Mouse (Mus musculus) CD8-positive naive resting alpha-beta T cell, adult 2 months (primary cell): ENCODE data around the gene Ntn1.

Experiments used
- DNase-seq, 2 experiments: peaks; one replicate each; pipeline ENCODE4 v3.0.0; 2022; ENCODE audit warnings: low read depth in 2 of 2, low spot score in 2 of 2

The Ntn1 gene

GRCm38 (mm10) chr11:68274331-68274811 is 126.3 kb downstream of the Ntn1 start:
- no peak for DNase-seq

GRCm38 (mm10) chr11:68273855-68274254 is 126.8 kb downstream of the Ntn1 start:
- no peak for DNase-seq

GRCm38 (mm10) chr11:68270730-68271467 is 129.7 kb downstream of the Ntn1 start:
- DNase-seq, result no peak

GRCm38 (mm10) chr11:68264276-68264675 is 136.3 kb downstream of the Ntn1 start:
- DNase-seq, result no peak

- DNase-seq, result no peak
Measured at GRCm38 (mm10) chr11:68263100-68263499, 137.5 kb downstream of the Ntn1 start.

- DNase-seq, result no peak
Measured at GRCm38 (mm10) chr11:68261162-68261892, 139.3 kb downstream of the Ntn1 start.

GRCm38 (mm10) chr11:68260399-68260798 is 140.2 kb downstream of the Ntn1 start:
- DNase-seq, result no peak

GRCm38 (mm10) chr11:68258498-68258897 is 142.1 kb downstream of the Ntn1 start:
- no peak for DNase-seq

GRCm38 (mm10) chr11:68253531-68253930 is 147.1 kb downstream of the Ntn1 start:
- DNase-seq, result no peak

- DNase-seq, result no peak
Measured at GRCm38 (mm10) chr11:68250106-68250505, 150.5 kb downstream of the Ntn1 start.

GRCm38 (mm10) chr11:68247897-68248296 is 152.7 kb downstream of the Ntn1 start:
- DNase-seq, result no peak

GRCm38 (mm10) chr11:68244992-68245261 is 155.7 kb downstream of the Ntn1 start:
- DNase-seq, result no peak

GRCm38 (mm10) chr11:68244254-68244991 is 156.2 kb downstream of the Ntn1 start:
- no peak for DNase-seq

GRCm38 (mm10) chr11:68239756-68240155 is 160.9 kb downstream of the Ntn1 start:
- no peak for DNase-seq

- no peak for DNase-seq
Measured at GRCm38 (mm10) chr11:68233469-68233965, 167.1 kb downstream of the Ntn1 start.

GRCm38 (mm10) chr11:68231558-68231957 is 169.1 kb downstream of the Ntn1 start:
- DNase-seq, result no peak

GRCm38 (mm10) chr11:68228941-68229665 is 171.5 kb downstream of the Ntn1 start:
- no peak for DNase-seq

- DNase-seq, result no peak
Measured at GRCm38 (mm10) chr11:68227837-68228236, 172.8 kb downstream of the Ntn1 start.

GRCm38 (mm10) chr11:68226654-68227057 is 174.0 kb downstream of the Ntn1 start:
- no peak for DNase-seq

- DNase-seq, result no peak
Measured at GRCm38 (mm10) chr11:68223143-68223542, 177.5 kb downstream of the Ntn1 start.

- no peak for DNase-seq
Measured at GRCm38 (mm10) chr11:68222209-68222608, 178.4 kb downstream of the Ntn1 start.
